Mouse (Mus musculus) E14TG2a.4 (cell line): ENCODE measurements around the gene Ctnnd2.

Source experiments
- CTCF ChIP-seq: conservative IDR thresholded peaks from 2 replicates; pipeline ENCODE4 v1.5.1; 2014; ENCODE audit warnings: low read length
- POU5F1 ChIP-seq: IDR thresholded peaks from 2 replicates; pipeline ENCODE4 v1.6.1; 2014; ENCODE audit warnings: low read length, borderline replicate concordance

DNA sequence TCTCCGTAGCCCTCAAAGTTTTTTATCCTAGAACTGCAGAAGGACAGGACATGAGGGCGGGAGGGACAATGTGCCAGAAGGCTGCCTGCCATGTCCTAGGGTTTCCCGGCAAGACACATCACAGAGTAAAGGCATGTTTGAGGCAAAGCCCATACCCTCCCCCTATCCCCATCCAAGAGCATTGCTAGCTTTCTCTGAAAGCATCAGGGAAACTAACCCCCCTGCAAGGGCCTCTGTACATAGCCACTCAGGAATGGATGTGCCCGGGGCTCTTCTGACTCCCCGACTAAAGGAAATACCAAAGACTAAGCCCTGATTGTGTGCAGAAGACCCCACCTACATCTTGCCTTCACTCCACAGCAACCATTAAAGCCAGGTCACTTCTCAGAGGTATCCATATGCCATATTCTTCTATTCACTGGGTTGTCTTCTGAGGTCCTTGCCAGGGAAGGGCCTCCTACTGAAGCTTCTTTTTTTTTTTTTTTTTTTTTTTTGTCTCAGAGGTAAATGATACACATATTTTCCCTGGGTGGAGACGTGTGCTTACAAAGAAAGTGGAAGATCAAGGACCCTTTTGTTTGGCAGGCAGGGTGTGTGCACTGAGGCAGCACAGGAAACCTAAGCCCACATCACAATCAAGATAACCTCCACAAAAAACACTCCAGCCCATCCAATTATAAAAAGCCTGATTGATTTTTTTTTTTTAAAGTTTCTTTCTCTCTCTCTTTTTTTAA lies 489.5 kb downstream of the Ctnnd2 start:
- no peak for TF ChIP-seq CTCF
- TF ChIP-seq POU5F1, result no peak
